14 mouse cellular contexts compared by ENCODE assay signal in the genomic region with DNA sequence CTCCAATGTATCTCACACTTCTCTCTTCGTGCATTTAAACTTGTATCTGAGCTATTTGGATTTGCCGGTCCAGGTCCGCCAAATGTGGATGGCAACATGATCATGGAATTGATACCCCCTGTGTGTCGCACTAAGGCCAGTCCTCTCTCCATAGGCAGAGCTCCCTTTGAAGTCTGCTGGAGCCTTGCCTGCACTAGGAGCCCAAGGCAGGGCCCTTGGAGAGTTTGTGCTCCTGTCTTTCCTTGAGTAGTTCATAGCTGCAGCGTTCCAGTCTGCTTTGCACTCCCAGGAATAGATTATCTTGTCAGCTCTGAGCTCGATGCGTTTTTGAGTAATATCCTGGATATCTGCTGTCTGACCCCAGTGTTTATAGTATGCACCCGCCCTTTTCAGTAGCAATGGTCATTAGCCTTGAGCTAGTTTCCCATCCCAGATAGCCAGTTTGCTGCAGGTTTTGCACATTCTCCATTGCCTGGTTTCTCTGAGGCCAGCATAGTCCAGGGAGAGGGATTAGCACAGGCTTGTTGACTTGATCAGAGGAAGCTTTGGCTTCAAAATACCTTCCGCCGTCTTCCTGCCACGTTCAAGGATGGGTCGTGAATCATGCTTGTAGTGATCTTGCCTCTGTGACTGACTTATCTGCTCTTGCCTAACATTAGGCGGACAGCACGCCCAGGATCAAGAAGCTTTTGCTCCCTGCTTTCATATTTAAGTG.
DNase-seq lines count a peak whose midpoint lies in the region; ATAC-seq and TF ChIP-seq lines count a peak whose summit lies in the region.
"Had no signal": no experiment of that assay in that cellular context is flagged by ENCODE, and none has a peak within 500 bp of the region (broad histone marks: within the 10 kb centered on the region; RNA-seq: fewer than 3 reads in every experiment).

No protein-coding gene starts in this region.

- 32% methylated on average over 14 of the region's 14 CpGs for WGBS in kidney, embryonic 14.5 days
- 40% methylated on average over 14 of the region's 14 CpGs for WGBS in lung, embryonic 15.5 days
- 49% methylated on average over 14 of the region's 14 CpGs for WGBS in stomach, postnatal 0 days

- no peak overlapping the region for H3K9ac ChIP-seq in kidney, embryonic 14.5 days (ENCODE audit: low read depth, low read length)
- no peak overlapping the region for H3K9ac ChIP-seq in lung, embryonic 15.5 days
- no peak overlapping the region for H3K9ac ChIP-seq in stomach, postnatal 0 days (ENCODE audit: low read length)
- H3K9ac ChIP-seq: hindbrain, embryonic 14.5 days had no signal

- no peaks in the 10 kb centered on the region for H3K9me3 ChIP-seq in kidney, embryonic 14.5 days (ENCODE audit: control insufficient read depth, low read length)
- H3K9me3 ChIP-seq in lung, embryonic 15.5 days, result no peaks in the 10 kb centered on the region
- H3K9me3 ChIP-seq in stomach, postnatal 0 days (ENCODE audit: control insufficient read depth, low read length), result no peaks in the 10 kb centered on the region

- H3K4me1 ChIP-seq in kidney, embryonic 14.5 days (ENCODE audit: control insufficient read depth, insufficient read depth, low read length), result peaks cover 8% of the 10 kb centered on the region; the same call in 1 of the 2 replicates
- H3K4me1 ChIP-seq in lung, embryonic 15.5 days, result peaks cover 16% of the 10 kb centered on the region
- H3K4me1 ChIP-seq in stomach, postnatal 0 days (replicated peaks; ENCODE audit: control insufficient read depth, insufficient read depth), result no peaks in the 10 kb centered on the region

- H3K36me3 ChIP-seq in kidney, embryonic 14.5 days (ENCODE audit: control insufficient read depth, insufficient read depth, low read length), result no peaks in the 10 kb centered on the region
- no peaks in the 10 kb centered on the region for H3K36me3 ChIP-seq in lung, embryonic 15.5 days
- no peaks in the 10 kb centered on the region for H3K36me3 ChIP-seq in stomach, postnatal 0 days (ENCODE audit: control insufficient read depth, insufficient read depth, low read length)

- ATAC-seq in kidney, embryonic 14.5 days (ENCODE audit: low FRiP score, low TSS enrichment), result no peak
- ATAC-seq in lung, embryonic 15.5 days (ENCODE audit: borderline replicate concordance, extremely low read depth, low FRiP score, low TSS enrichment), result no peak
- ATAC-seq in stomach, postnatal 0 days (ENCODE audit: low FRiP score, low TSS enrichment), result no peak
- ATAC-seq: intestine, postnatal 0 days; Patski had no signal

- no peak for TF ChIP-seq CTCF in stomach, postnatal 0 days (IDR thresholded peaks at IDR 0.05; ENCODE audit: low read depth)

- H3K4me3 ChIP-seq in kidney, embryonic 14.5 days (ENCODE audit: low read length), result no peak overlapping the region
- no peak overlapping the region for H3K4me3 ChIP-seq in lung, embryonic 15.5 days
- H3K4me3 ChIP-seq in stomach, postnatal 0 days (ENCODE audit: low read depth, low read length), result no peak overlapping the region

- 0 out of 2 replicates have a peak overlapping the region, but pooled peaks have one; percentile 17 for H3K4me2 ChIP-seq in kidney, embryonic 14.5 days (replicated peaks; ENCODE audit: low read depth, low read length)
- H3K4me2 ChIP-seq in lung, embryonic 15.5 days, result peak overlapping the region; percentile 2; the same call in 1 of the 2 replicates
- H3K4me2 ChIP-seq in stomach, postnatal 0 days (replicated peaks; ENCODE audit: low read depth), result peak overlapping the region; percentile 9; the same call in 1 of the 2 replicates
- H3K4me2 ChIP-seq: hindbrain, embryonic 14.5 days had no signal

- H3K27ac ChIP-seq in kidney, embryonic 14.5 days (ENCODE audit: low read depth, low read length), result peak overlapping the region; percentile 51; the same call in 1 of the 2 replicates
- peak overlapping the region; percentile 35; the same call in 1 of the 2 replicates for H3K27ac ChIP-seq in lung, embryonic 15.5 days
- H3K27ac ChIP-seq in stomach, postnatal 0 days (replicated peaks), result no peak overlapping the region
- H3K27ac ChIP-seq: hindbrain, embryonic 14.5 days had no signal

- peak; percentile 17 for DNase-seq in embryo, embryonic 11 days
- DNase-seq in embryo, embryonic 9.5 days (ENCODE audit: extremely low spot score), result no peak
- DNase-seq in kidney, adult 8-10 months, result no peak
- DNase-seq in lung, postnatal 4 days, result no peak
- no peak for DNase-seq in stomach, postnatal 0 days (ENCODE audit: low spot score)
- no peak for DNase-seq in layer of hippocampus, adult 9-10 months (ENCODE audit: low spot score)
- DNase-seq: cerebellum, adult 9-11 months; lung, adult 2 months had no signal

- H3K27me3 ChIP-seq in kidney, embryonic 14.5 days (ENCODE audit: control insufficient read depth, insufficient read depth, low read length), result no peaks in the 10 kb centered on the region
- no peaks in the 10 kb centered on the region for H3K27me3 ChIP-seq in lung, embryonic 15.5 days
- H3K27me3 ChIP-seq in stomach, postnatal 0 days (ENCODE audit: control insufficient read depth, insufficient read depth, low read length), result no peaks in the 10 kb centered on the region
- H3K27me3 ChIP-seq: CH12.LX, Patski had no signal

- TF ChIP-seq EP300 in stomach, postnatal 0 days (optimal IDR thresholded peaks at IDR 0.05), result no peak
